Mouse (Mus musculus): ENCODE results near the gene H2-DMb2. TPM values are rescaled to one million over a fixed set of nuclear protein-coding genes. Genes with fewer than 3 reads are reported as not detected.
A peak's percentile ranks its signal among the peaks of the same experiment; 100 is the strongest.

Gene H2-DMb2
- total and polyA plus RNA-seq, 3 experiments: 0.77 to 1.5 TPM; not detected in 1

DNA sequence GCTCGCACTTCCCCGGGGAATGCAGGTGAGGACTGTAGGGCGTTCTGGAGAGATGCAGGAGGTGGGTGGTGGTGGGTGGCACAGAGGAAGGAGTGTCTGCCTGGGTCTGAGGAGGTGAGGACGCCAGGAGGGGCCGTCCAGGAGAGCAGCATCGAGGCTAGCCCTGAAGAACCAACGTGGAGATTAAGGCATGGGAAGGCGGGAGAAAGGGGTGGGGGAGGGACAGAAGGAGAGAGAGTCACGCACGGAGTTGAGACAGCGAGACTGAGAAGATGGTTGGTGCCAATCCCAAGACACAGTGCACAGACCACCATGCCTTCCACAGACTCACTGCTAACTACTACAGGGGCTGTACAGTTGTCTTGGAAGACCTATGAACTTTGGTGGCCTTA is 55.4 kb downstream of the H2-DMb2 start:
- H3K9me3 ChIP-seq (replicated peaks; ENCODE audit: insufficient read depth, low read length): no peaks in the 10 kb centered on the region
- peaks cover 15% of the 10 kb centered on the region for H3K79me2 ChIP-seq (ENCODE audit: control insufficient read depth, insufficient read depth, low read length, poor library complexity)
- peak; percentile 73 for DNase-seq (ENCODE audit: low read depth, low spot score)
- no peaks in the 10 kb centered on the region for H3K27me3 ChIP-seq (ENCODE audit: control insufficient read depth in 1 of 2, insufficient read depth in 2 of 2, low read length in 2 of 2)
- peak overlapping the region; percentile 88 for H3K9ac ChIP-seq (ENCODE audit: control insufficient read depth, low read depth, low read length, poor library complexity, severe bottlenecking)
- peak overlapping the region; percentile 59 for H3K27ac ChIP-seq (ENCODE audit: control insufficient read depth, low read depth, low read length)
- H3K4me1 ChIP-seq (ENCODE audit: control insufficient read depth in 1 of 2, insufficient read depth in 2 of 2, low read length in 2 of 2): peaks cover 12 to 14% of the 10 kb centered on the region in 2 experiments
- TF ChIP-seq CHD2 (IDR thresholded peaks at IDR 0.05; ENCODE audit: low read length) (0 out of 2 replicates have a peak, but pooled peaks have one; percentile 18), EP300 (IDR thresholded peaks at IDR 0.05; ENCODE audit: low read depth in 1 of 2, low read length in 2 of 2) (peak in 1 of 2 experiments; percentile 4; a peak in 1 of 4 replicates), ZNF384 (IDR thresholded peaks at IDR 0.05; ENCODE audit: low read depth, low read length) (no peak), TCF12 (IDR thresholded peaks at IDR 0.05; ENCODE audit: low read depth, low read length) (0 out of 2 replicates have a peak, but pooled peaks have one; percentile 16), ZKSCAN1 (IDR thresholded peaks at IDR 0.05; ENCODE audit: low read depth, low read length) (no peak), GATA1 (IDR thresholded peaks at IDR 0.05; ENCODE audit: low read depth, low read length) (no peak), TBP (IDR thresholded peaks at IDR 0.05; ENCODE audit: low read depth, low read length) (peak; percentile 36; the same call in 1 of the 2 replicates), MAX (IDR thresholded peaks at IDR 0.05; ENCODE audit: low read length) (peak; percentile 71), MXI1 (IDR thresholded peaks at IDR 0.05; ENCODE audit: low read depth, low read length) (peak; percentile 3; the same call in 1 of the 2 replicates), MYC (IDR thresholded peaks at IDR 0.05; ENCODE audit: low read depth, low read length) (peak; percentile 49; the same call in 1 of the 2 replicates)
- peak overlapping the region; percentile 67 to 93 for H3K4me3 ChIP-seq (ENCODE audit: control insufficient read depth in 1 of 2, insufficient read depth in 1 of 2, low read depth in 2 of 2, low read length in 2 of 2)
- H3K36me3 ChIP-seq (ENCODE audit: control insufficient read depth in 1 of 2, insufficient read depth in 2 of 2, low read length in 2 of 2): peaks cover 0 to 5% of the 10 kb centered on the region in 2 experiments; a peak in 1 of 4 replicates

DNA sequence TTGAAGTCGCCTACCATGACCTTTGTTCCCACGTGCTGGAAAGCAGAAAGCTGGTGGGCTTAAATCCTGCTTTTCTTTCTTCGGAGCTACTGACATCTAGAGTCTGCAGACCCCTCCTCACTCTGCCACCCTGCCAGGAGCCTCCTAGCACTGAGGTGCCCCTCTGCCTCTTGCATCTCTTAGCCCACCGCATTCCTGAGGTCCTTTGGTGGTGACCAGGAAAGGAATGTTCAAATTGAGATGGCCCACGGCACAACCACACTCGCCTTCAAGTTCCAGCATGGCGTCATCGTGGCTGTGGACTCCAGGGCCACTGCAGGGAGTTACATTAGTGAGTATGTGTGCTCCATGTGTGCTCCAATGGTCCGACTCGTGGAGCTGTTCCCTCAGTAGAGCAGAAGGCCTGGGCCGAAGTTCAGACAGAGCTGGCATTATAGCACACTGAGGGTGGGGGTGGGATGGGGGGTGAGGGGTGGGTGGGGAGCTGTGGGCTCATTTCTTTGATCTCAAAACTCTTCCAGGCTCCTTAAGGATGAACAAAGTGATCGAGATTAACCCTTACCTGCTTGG is 56.0 kb downstream of the H2-DMb2 start:
- peak overlapping the region; percentile 88 for H3K9ac ChIP-seq (ENCODE audit: control insufficient read depth, low read depth, low read length, poor library complexity, severe bottlenecking)
- H3K27ac ChIP-seq (ENCODE audit: control insufficient read depth, low read depth, low read length): peak overlapping the region; percentile 59
- no peaks in the 10 kb centered on the region for H3K9me3 ChIP-seq (replicated peaks; ENCODE audit: insufficient read depth, low read length)
- H3K4me3 ChIP-seq (ENCODE audit: control insufficient read depth in 1 of 2, insufficient read depth in 1 of 2, low read depth in 2 of 2, low read length in 2 of 2): peak overlapping the region; percentile 67 to 93
- TF ChIP-seq NRF1 (IDR thresholded peaks at IDR 0.05; ENCODE audit: insufficient read depth, low read depth, low read length, poor library complexity, severe bottlenecking): no peak
- no peak for TF ChIP-seq POLR2AphosphoS5 (IDR thresholded peaks at IDR 0.05; ENCODE audit: borderline replicate concordance, low read depth, low read length)
- TF ChIP-seq NELFE (IDR thresholded peaks at IDR 0.05; ENCODE audit: low read depth, low read length): no peak
- no peak for TF ChIP-seq TCF12 (IDR thresholded peaks at IDR 0.05; ENCODE audit: low read depth, low read length)
- TF ChIP-seq CHD2 (IDR thresholded peaks at IDR 0.05; ENCODE audit: low read length): no peak
- no peak for TF ChIP-seq ZKSCAN1 (IDR thresholded peaks at IDR 0.05; ENCODE audit: low read depth, low read length)
- no peak for TF ChIP-seq MEF2A (IDR thresholded peaks at IDR 0.05; ENCODE audit: extremely low read depth, insufficient replicate concordance, low read depth, low read length, poor library complexity, severe bottlenecking)
- no peak for TF ChIP-seq KAT2A (conservative IDR thresholded peaks at IDR 0.05; ENCODE audit: low read depth, low read length)
- no peak for TF ChIP-seq GABPA (IDR thresholded peaks at IDR 0.05; ENCODE audit: low read depth, low read length)
- no peak for TF ChIP-seq POLR2A (IDR thresholded peaks at IDR 0.05; ENCODE audit: control insufficient read depth in 1 of 2, insufficient read depth in 1 of 2, low read depth in 1 of 2, low read length in 2 of 2, poor library complexity in 1 of 2)
- no peak for TF ChIP-seq SMC3 (IDR thresholded peaks at IDR 0.05; ENCODE audit: low read depth, low read length)
- TF ChIP-seq RAD21 (IDR thresholded peaks at IDR 0.05; ENCODE audit: low read depth, low read length): no peak
- no peak for TF ChIP-seq MAFK (IDR thresholded peaks at IDR 0.05; ENCODE audit: borderline replicate concordance, low read depth, low read length)
- TF ChIP-seq CTCF (IDR thresholded peaks at IDR 0.05 in 2 of 3, conservative IDR thresholded peaks at IDR 0.05 in 1 of 3; ENCODE audit: control insufficient read depth in 1 of 3, insufficient read depth in 1 of 3, low read depth in 2 of 3, low read length in 3 of 3, poor library complexity in 1 of 3, severe bottlenecking in 1 of 3): no peak
- TF ChIP-seq SIN3A (IDR thresholded peaks at IDR 0.05; ENCODE audit: low read length): no peak
- TF ChIP-seq JUND (IDR thresholded peaks at IDR 0.05; ENCODE audit: low read depth, low read length): no peak
- DNase-seq (ENCODE audit: low read depth, low spot score): no peak
- H3K27me3 ChIP-seq (ENCODE audit: control insufficient read depth in 1 of 2, insufficient read depth in 2 of 2, low read length in 2 of 2): no peaks in the 10 kb centered on the region
- H3K79me2 ChIP-seq (ENCODE audit: control insufficient read depth, insufficient read depth, low read length, poor library complexity): peaks cover 15% of the 10 kb centered on the region
- peaks cover 13 to 15% of the 10 kb centered on the region in 2 experiments for H3K4me1 ChIP-seq (ENCODE audit: control insufficient read depth in 1 of 2, insufficient read depth in 2 of 2, low read length in 2 of 2)
- H3K36me3 ChIP-seq (ENCODE audit: control insufficient read depth in 1 of 2, insufficient read depth in 2 of 2, low read length in 2 of 2): peaks cover 0 to 5% of the 10 kb centered on the region in 2 experiments; a peak in 1 of 4 replicates
